Mouse (Mus musculus): ENCODE data around the gene Slc47a1. TPM values are rescaled to one million over a fixed set of nuclear protein-coding genes. Genes with fewer than 3 reads are reported as not detected.

The Slc47a1 gene
- polyA plus RNA-seq, 1 experiment, result not detected

DNA sequence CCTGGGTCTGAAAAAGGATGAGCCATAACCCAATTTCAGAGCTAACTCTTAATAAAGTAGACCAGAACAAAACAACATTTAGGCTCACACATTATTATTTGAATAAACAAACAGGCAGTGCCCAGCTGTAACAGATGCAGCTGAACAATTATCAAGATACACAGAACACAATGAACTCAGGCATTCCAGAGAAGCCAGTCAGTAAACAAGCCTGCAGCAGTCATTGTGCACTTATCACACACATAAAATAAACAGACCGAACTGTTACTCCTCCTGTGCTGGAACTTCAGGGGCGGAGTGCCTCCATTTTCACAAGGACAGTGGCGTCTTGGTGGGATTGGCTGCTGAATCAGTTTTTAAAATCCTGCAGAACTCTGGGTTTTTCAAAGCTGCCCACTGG lies 83.7 kb downstream of the Slc47a1 start:
- no peak overlapping the region for H3K27ac ChIP-seq (ENCODE audit: insufficient read depth, low read length)
- no peak overlapping the region for H3K4me3 ChIP-seq (ENCODE audit: low read depth, low read length)
- peaks cover 34% of the 10 kb centered on the region for H3K9me3 ChIP-seq (replicated peaks; ENCODE audit: control insufficient read depth, insufficient read depth, low read length, poor library complexity, severe bottlenecking)
- no peaks in the 10 kb centered on the region for H3K4me1 ChIP-seq (ENCODE audit: control insufficient read depth, insufficient read depth, low read length)
- TF ChIP-seq CTCF (IDR thresholded peaks at IDR 0.05; ENCODE audit: low read depth, low read length), result no peak
- TF ChIP-seq EP300 (IDR thresholded peaks at IDR 0.05; ENCODE audit: insufficient read depth, low read depth, low read length), result no peak
- TF ChIP-seq POLR2A (IDR thresholded peaks at IDR 0.05; ENCODE audit: insufficient read depth, low read length), result no peak
- no peak overlapping the region for H3K9ac ChIP-seq (ENCODE audit: low read depth, poor library complexity, severe bottlenecking)
- no peaks in the 10 kb centered on the region for H3K27me3 ChIP-seq (ENCODE audit: control insufficient read depth, insufficient read depth, low read length, poor library complexity, severe bottlenecking)
- no peaks in the 10 kb centered on the region for H3K36me3 ChIP-seq (ENCODE audit: control insufficient read depth, insufficient read depth, low read length, poor library complexity, severe bottlenecking)

Other genes with a start within 250 kb of the Slc47a1 start
- gene Usp22, start 203.3 kb downstream of the Slc47a1 start, polyA plus RNA-seq (2011; ENCODE audit: insufficient read depth, insufficient read length, low read depth, missing spikeins), result 107 and 113 TPM in 2 replicates
- not detected in 2 replicates for gene Aldh3a1, start 170.8 kb downstream of the Slc47a1 start, polyA plus RNA-seq (2011; ENCODE audit: insufficient read depth, insufficient read length, low read depth, missing spikeins)
- 21.3 and 22.4 TPM in 2 replicates for gene Aldh3a2, start 110.9 kb downstream of the Slc47a1 start, polyA plus RNA-seq (2011; ENCODE audit: insufficient read depth, insufficient read length, low read depth, missing spikeins)
- not detected in 2 replicates for gene Slc47a2, start 35.5 kb downstream of the Slc47a1 start, polyA plus RNA-seq (2011; ENCODE audit: insufficient read depth, insufficient read length, low read depth, missing spikeins)
- gene Rnf112, start 75.8 kb upstream of the Slc47a1 start, polyA plus RNA-seq (2011; ENCODE audit: insufficient read depth, insufficient read length, low read depth, missing spikeins), result not detected in 2 replicates
- gene Mfap4, start 107.1 kb upstream of the Slc47a1 start, polyA plus RNA-seq (2011; ENCODE audit: insufficient read depth, insufficient read length, low read depth, missing spikeins), result 1.3 and 1.9 TPM in 2 replicates
- 33.3 and 35.1 TPM in 2 replicates for gene Mapk7, start 116.1 kb upstream of the Slc47a1 start, polyA plus RNA-seq (2011; ENCODE audit: insufficient read depth, insufficient read length, low read depth, missing spikeins)
- 18.7 and 20.8 TPM in 2 replicates for gene B9d1, start 126.8 kb upstream of the Slc47a1 start, polyA plus RNA-seq (2011; ENCODE audit: insufficient read depth, insufficient read length, low read depth, missing spikeins)
- gene Epn2, start 201.3 kb upstream of the Slc47a1 start, polyA plus RNA-seq (2011; ENCODE audit: insufficient read depth, insufficient read length, low read depth, missing spikeins), result 70.0 and 76.0 TPM in 2 replicates